Mouse (Mus musculus) neural tube, embryonic 13.5 days (tissue): ENCODE results near the gene Bin2. TPM values are rescaled to one million over a fixed set of nuclear protein-coding genes. Genes with fewer than 3 reads are reported as not detected.

Source experiments
- ATAC-seq: fragments of 200-750 bp; cut with Nextera tagmentation; 2 replicates; pipeline ENCODE4 v1.8.0; 2017; ENCODE audit warnings: low read depth, mild to moderate bottlenecking, moderate TSS enrichment, moderate library complexity
- H3K27ac ChIP-seq: fragments of 300-500 bp; sonication (generic); replicated peaks from 2 replicates; pipeline ENCODE4 v1.5.1; 2015; ENCODE audit warnings: moderate library complexity, mild to moderate bottlenecking, inconsistent platforms
- H3K27me3 ChIP-seq: fragments of 300-500 bp; sonication (generic); 2 replicates; pipeline ENCODE4 v1.6.1; 2015; ENCODE audit warnings: mild to moderate bottlenecking, inconsistent platforms
- H3K36me3 ChIP-seq: fragments of 300-500 bp; sonication (generic); 2 replicates; pipeline ENCODE4 v1.6.1; 2015; ENCODE audit warnings: mild to moderate bottlenecking, inconsistent platforms
- H3K4me1 ChIP-seq: fragments of 300-500 bp; sonication (generic); replicated peaks from 2 replicates; pipeline ENCODE4 v1.6.1; 2015; ENCODE audit warnings: inconsistent platforms
- H3K4me2 ChIP-seq: fragments of 300-500 bp; sonication (generic); 2 replicates; pipeline ENCODE4 v1.6.1; 2015; ENCODE audit warnings: inconsistent platforms, mild to moderate bottlenecking, moderate library complexity
- H3K4me3 ChIP-seq: fragments of 300-500 bp; sonication (generic); 2 replicates; pipeline ENCODE4 v1.5.1; 2015; ENCODE audit warnings: mild to moderate bottlenecking, inconsistent platforms
- H3K9ac ChIP-seq: fragments of 300-500 bp; sonication (generic); 2 replicates; pipeline ENCODE4 v1.6.1; 2015; ENCODE audit warnings: moderate library complexity, mild to moderate bottlenecking, inconsistent platforms
- H3K9me3 ChIP-seq: fragments of 300-500 bp; sonication (generic); 2 replicates; pipeline ENCODE4 v1.6.1; 2016; ENCODE audit warnings: inconsistent platforms
- WGBS: fragments of 180-500 bp; shearing (Covaris S2); methylation state at CpG from one replicate; pipeline ENCODE4 v1.1.7; 2015; 5-methylcytosine and 5-hydroxymethylcytosine counted together
- polyA plus RNA-seq: library from polyadenylated mRNA; unstranded; fragments of >200 nt; fragmentation: Nextera tagmentation; extraction: Ambion mirVana; gene quantifications from 2 replicates; pipeline ENCODE4 v1.2.1, GENCODE M21; 2015

Gene Bin2
- polyA plus RNA-seq = 2.8 and 3.7 TPM in 2 replicates

DNA sequence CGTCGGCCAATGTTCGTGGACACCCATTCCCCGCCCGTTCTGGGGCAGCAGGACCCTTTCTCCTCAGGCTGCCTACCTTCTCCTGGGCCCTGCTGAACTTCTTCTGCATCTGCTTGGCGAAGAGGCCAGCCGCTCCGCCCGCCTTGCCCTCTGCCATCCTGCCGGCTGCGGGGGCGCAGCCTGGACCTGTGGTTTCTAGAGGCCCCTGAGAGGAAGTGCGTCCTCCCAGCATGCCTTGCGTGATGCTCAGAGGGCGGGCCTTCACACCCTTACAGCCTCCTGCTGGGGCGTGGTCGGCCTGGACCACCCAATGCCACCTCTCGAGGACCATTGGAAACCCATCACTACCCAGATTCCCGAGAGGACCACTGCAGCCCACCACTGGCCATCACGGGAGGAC lies at the start of gene Bin2:
Gene Bin2 (minus strand): TSS at position 217 of the 400 bp plus-strand sequence.
- peaks cover 15% of the 10 kb centered on the region for H3K4me1 ChIP-seq
- no peak for ATAC-seq
- no peak within 1 kb of the TSS for H3K4me2 ChIP-seq
- no peak within 1 kb of the TSS for H3K4me3 ChIP-seq
- H3K27me3 ChIP-seq = peaks cover 14% of the 10 kb centered on the region
- WGBS = 90% methylated on average over 20 of the region's 20 CpGs
- H3K9ac ChIP-seq = no peak within 1 kb of the TSS
- H3K9me3 ChIP-seq = no peaks in the 10 kb centered on the region
- H3K36me3 ChIP-seq = no peaks in the 10 kb centered on the region
- H3K27ac ChIP-seq = no peak within 1 kb of the TSS

- no peaks in the 10 kb centered on the region for H3K36me3 ChIP-seq
- H3K27me3 ChIP-seq = no peaks in the 10 kb centered on the region
- H3K9ac ChIP-seq = no peak overlapping the region
- no peak overlapping the region for H3K4me3 ChIP-seq
- 80% methylated on average over 11 of the region's 11 CpGs for WGBS
- no peaks in the 10 kb centered on the region for H3K4me1 ChIP-seq
- no peak overlapping the region for H3K27ac ChIP-seq
- H3K4me2 ChIP-seq = no peak overlapping the region
- H3K9me3 ChIP-seq = no peaks in the 10 kb centered on the region
- no peak for ATAC-seq
Measured at GRCm38 (mm10) chr15:100718572-100718971, 49.2 kb upstream of the Bin2 start.

GRCm38 (mm10) chr15:100717933-100718332 lies 48.6 kb upstream of the Bin2 start:
- ATAC-seq = no peak
- WGBS = 87% methylated on average over 6 of the region's 6 CpGs
- Histone ChIP-seq H3K27ac (no peak overlapping the region), H3K9me3 (no peaks in the 10 kb centered on the region), H3K4me2 (no peak overlapping the region), H3K27me3 (no peaks in the 10 kb centered on the region), H3K4me3 (no peak overlapping the region), H3K9ac (no peak overlapping the region), H3K36me3 (no peaks in the 10 kb centered on the region), H3K4me1 (no peaks in the 10 kb centered on the region)

DNA sequence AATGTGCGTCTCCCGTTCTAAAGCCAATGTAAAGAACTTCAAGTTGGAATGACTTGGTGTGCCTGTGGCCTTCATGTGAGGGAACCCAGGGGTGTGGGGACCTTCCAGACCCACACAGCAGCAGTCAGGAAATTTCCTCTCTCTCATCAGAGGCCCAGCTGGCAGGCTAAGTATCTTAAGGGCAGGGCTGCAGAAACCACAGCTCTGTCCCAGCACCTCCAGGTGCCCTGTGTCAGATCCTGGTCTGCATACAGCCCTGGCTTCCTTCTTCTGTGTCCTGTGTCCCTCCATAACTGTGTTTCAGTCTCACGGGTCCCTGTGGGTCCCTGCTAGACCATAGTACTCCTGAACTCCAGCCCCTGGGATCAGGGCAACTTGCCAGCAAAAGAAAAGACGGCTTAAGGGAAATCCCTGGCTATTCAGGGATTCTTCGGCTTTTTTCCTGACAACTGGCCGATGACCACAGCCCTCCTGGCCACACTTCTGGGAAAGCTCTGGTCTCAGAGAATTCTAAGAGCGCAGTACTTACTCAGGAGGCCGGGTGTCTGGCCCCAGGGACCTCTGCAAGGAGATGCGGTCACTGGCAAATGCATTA lies 46.1 kb upstream of the Bin2 start:
- no peak overlapping the region for H3K4me3 ChIP-seq
- H3K4me2 ChIP-seq = no peak overlapping the region
- ATAC-seq = no peak
- H3K27ac ChIP-seq = no peak overlapping the region
- no peaks in the 10 kb centered on the region for H3K36me3 ChIP-seq
- H3K27me3 ChIP-seq = no peaks in the 10 kb centered on the region
- no peaks in the 10 kb centered on the region for H3K9me3 ChIP-seq
- H3K9ac ChIP-seq = no peak overlapping the region
- 79% methylated on average over 9 of the region's 9 CpGs for WGBS
- no peaks in the 10 kb centered on the region for H3K4me1 ChIP-seq

DNA sequence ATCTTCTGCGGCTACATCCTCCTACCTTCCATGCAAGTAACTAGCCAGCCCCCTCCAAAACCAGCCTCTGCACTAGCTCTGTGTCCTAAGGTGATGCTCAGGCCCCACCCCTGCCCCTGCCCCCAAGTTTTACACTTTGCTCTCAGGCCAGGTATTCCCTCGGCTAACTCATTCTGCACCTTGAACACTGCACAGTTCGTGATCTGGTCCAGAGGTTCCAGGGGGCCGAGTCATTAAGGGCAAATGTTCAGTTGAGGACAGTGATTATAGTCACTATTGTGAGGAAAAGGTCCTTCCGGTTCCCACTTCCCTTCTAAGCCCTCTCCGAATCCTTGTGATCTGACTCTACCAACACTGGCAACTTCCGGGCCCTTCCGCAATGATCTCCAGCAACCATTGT lies 45.1 kb upstream of the Bin2 start:
- Histone ChIP-seq H3K4me2 (no peak overlapping the region), H3K9me3 (no peaks in the 10 kb centered on the region), H3K27ac (no peak overlapping the region), H3K4me3 (no peak overlapping the region), H3K36me3 (no peaks in the 10 kb centered on the region), H3K9ac (no peak overlapping the region), H3K27me3 (no peaks in the 10 kb centered on the region), H3K4me1 (no peaks in the 10 kb centered on the region)
- ATAC-seq = no peak
- 86% methylated on average over 8 of the region's 8 CpGs for WGBS

- Histone ChIP-seq H3K4me2 (no peak overlapping the region), H3K36me3 (no peaks in the 10 kb centered on the region), H3K9ac (no peak overlapping the region), H3K4me1 (no peaks in the 10 kb centered on the region), H3K9me3 (no peaks in the 10 kb centered on the region), H3K4me3 (no peak overlapping the region), H3K27ac (no peak overlapping the region), H3K27me3 (no peaks in the 10 kb centered on the region)
- WGBS = 74% methylated on average over 6 of the region's 6 CpGs
- ATAC-seq = no peak
Measured at GRCm38 (mm10) chr15:100710838-100711237, 41.5 kb upstream of the Bin2 start.

GRCm38 (mm10) chr15:100708433-100709078 lies 39.2 kb upstream of the Bin2 start:
- no peak for ATAC-seq
- no peak overlapping the region for H3K4me2 ChIP-seq
- no peak overlapping the region for H3K27ac ChIP-seq
- 87% methylated on average over 8 of the region's 8 CpGs for WGBS
- H3K9ac ChIP-seq = no peak overlapping the region
- H3K9me3 ChIP-seq = no peaks in the 10 kb centered on the region
- no peaks in the 10 kb centered on the region for H3K36me3 ChIP-seq
- no peak overlapping the region for H3K4me3 ChIP-seq
- peaks cover 9% of the 10 kb centered on the region for H3K27me3 ChIP-seq
- H3K4me1 ChIP-seq = peaks cover 6% of the 10 kb centered on the region; the same call in 1 of the 2 replicates

DNA sequence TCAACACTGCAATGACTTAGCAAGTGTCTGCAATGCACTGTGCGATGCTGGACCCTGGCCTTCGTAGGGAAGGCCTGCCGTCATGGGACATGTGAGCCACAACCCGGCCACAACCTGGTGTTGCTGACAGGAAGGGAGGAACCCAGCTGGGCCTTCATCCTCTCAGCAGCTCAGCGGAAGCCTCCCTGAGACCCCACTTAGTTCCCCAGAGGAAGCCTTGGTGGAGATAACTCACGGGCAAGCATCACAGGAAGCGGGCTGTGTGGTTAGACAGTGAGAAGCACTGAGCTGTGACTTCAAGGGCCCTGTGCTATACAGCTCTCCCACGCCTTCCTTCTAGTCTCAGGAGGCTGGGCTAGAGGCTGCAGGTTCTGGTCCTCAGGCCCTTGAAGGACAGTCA lies 36.9 kb upstream of the Bin2 start:
- H3K4me3 ChIP-seq = no peak overlapping the region
- WGBS = 72% methylated on average over 8 of the region's 8 CpGs
- H3K27ac ChIP-seq = no peak overlapping the region
- no peak overlapping the region for H3K4me2 ChIP-seq
- peaks cover 15% of the 10 kb centered on the region for H3K27me3 ChIP-seq
- ATAC-seq = no peak
- no peak overlapping the region for H3K9ac ChIP-seq
- peaks cover 6% of the 10 kb centered on the region; the same call in 1 of the 2 replicates for H3K4me1 ChIP-seq
- H3K9me3 ChIP-seq = no peaks in the 10 kb centered on the region
- no peaks in the 10 kb centered on the region for H3K36me3 ChIP-seq

DNA sequence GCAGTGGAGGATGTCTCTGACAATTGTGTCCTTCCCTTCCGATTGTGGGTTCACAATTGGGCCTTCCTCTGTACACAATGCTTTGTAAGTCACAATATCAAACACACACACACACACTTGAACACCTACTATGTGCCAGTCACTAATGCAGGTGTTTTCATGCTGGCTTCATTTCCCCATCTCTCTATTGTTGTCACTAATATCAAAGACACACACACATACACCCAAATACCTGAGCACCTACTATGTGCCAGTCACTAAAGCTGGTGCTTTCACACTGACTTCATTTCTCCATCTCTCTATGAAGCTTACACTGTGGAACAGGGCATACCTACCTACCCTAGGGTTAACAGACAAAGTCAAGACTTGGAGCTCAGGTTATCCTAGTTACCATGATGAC lies 36.0 kb upstream of the Bin2 start:
- Histone ChIP-seq H3K36me3 (no peaks in the 10 kb centered on the region), H3K9me3 (no peaks in the 10 kb centered on the region), H3K27ac (no peak overlapping the region), H3K4me1 (peaks cover 6% of the 10 kb centered on the region; the same call in 1 of the 2 replicates), H3K9ac (no peak overlapping the region), H3K27me3 (peaks cover 15% of the 10 kb centered on the region), H3K4me3 (no peak overlapping the region), H3K4me2 (no peak overlapping the region)
- ATAC-seq = no peak
- 85% methylated on average over 1 of the region's 1 CpGs for WGBS

DNA sequence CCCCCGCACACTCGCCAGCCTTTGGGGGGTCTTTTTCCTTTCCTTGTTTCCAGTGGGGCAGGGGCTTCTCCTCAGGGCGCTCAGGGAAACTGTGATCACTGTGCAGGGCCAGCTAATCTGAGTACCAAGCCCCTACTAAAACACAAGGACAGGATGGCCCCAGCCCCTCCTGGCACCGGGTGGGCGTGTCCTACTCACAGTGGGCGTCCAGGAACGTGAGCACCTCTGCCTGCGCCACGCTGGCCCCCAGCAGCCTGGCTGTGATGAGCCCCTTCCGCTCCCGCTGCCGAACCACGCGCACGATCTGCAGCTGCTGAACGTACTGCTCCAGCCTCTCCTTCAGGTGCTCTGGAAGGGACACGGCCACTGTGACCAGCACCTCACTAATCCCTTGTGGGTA lies 34.6 kb upstream of the Bin2 start:
- H3K4me2 ChIP-seq = peak overlapping the region; percentile 29
- no peaks in the 10 kb centered on the region for H3K9me3 ChIP-seq
- no peak overlapping the region for H3K27ac ChIP-seq
- H3K4me1 ChIP-seq = peaks cover 6% of the 10 kb centered on the region; the same call in 1 of the 2 replicates
- no peaks in the 10 kb centered on the region for H3K36me3 ChIP-seq
- 0 out of 2 replicates have a peak overlapping the region, but pooled peaks have one; percentile 41 for H3K9ac ChIP-seq
- peaks cover 15% of the 10 kb centered on the region for H3K27me3 ChIP-seq
- ATAC-seq = no peak
- H3K4me3 ChIP-seq = no peak overlapping the region; the same call in 1 of the 2 replicates
- 10% methylated on average over 17 of the region's 17 CpGs for WGBS

DNA sequence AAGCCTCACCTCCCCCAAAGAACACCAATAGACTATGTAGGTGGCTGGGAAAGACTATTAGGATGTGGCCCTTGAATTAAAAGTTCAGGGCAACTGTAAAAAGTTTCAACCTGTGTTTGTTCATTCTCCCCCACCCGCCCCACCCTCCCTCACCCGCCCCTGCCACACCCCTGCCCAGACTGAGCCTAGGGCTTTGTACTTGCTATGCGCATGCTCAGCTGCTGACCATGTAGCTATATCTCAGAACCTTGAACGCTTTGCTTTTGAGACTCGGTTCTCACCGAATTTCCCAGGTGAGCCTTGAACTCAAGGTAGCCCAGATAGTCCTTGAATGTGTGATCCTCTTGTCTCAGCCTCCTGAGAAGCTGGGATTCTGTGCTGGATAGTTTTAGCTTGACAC lies 32.5 kb upstream of the Bin2 start:
- Histone ChIP-seq H3K9me3 (no peaks in the 10 kb centered on the region), H3K4me3 (no peak overlapping the region), H3K4me1 (peaks cover 6% of the 10 kb centered on the region; the same call in 1 of the 2 replicates), H3K27ac (no peak overlapping the region), H3K4me2 (no peak overlapping the region), H3K9ac (no peak overlapping the region), H3K27me3 (peaks cover 15% of the 10 kb centered on the region), H3K36me3 (no peaks in the 10 kb centered on the region)
- ATAC-seq = no peak
- WGBS = 73% methylated on average over 6 of the region's 6 CpGs

- peaks cover 15% of the 10 kb centered on the region for H3K27me3 ChIP-seq
- WGBS = 72% methylated on average over 10 of the region's 10 CpGs
- H3K4me1 ChIP-seq = peaks cover 6% of the 10 kb centered on the region; the same call in 1 of the 2 replicates
- no peak for ATAC-seq
- H3K4me2 ChIP-seq = no peak overlapping the region
- H3K36me3 ChIP-seq = no peaks in the 10 kb centered on the region
- no peak overlapping the region for H3K27ac ChIP-seq
- no peaks in the 10 kb centered on the region for H3K9me3 ChIP-seq
- no peak overlapping the region for H3K9ac ChIP-seq
- H3K4me3 ChIP-seq = no peak overlapping the region
Measured at GRCm38 (mm10) chr15:100701108-100701507, 31.8 kb upstream of the Bin2 start.
